Mouse (Mus musculus) bone marrow, adult 2 months (tissue): Measurements from ENCODE around the gene Onecut1.

Experiments used
- CTCF ChIP-seq: fragments of 200-500 bp; IDR thresholded peaks from 2 replicates; pipeline ENCODE4 v1.5.1; 2011; ENCODE audit warnings: low read length, control low read depth; ENCODE audit not compliant: control insufficient read depth, insufficient read depth
- POLR2A ChIP-seq: fragments of 200-500 bp; IDR thresholded peaks from 2 replicates; pipeline ENCODE4 v1.6.1; 2011; ENCODE audit warnings: low read depth, mild to moderate bottlenecking, control low read depth, low read length, borderline replicate concordance; ENCODE audit not compliant: control insufficient read depth

GRCm38 (mm10) chr9:74862783-74863654, 1.3 kb downstream of the Onecut1 start:
- TF ChIP-seq CTCF (no peak), POLR2A (no peak)
